Mouse (Mus musculus): ENCODE results near the gene Pip4k2a.

DNA sequence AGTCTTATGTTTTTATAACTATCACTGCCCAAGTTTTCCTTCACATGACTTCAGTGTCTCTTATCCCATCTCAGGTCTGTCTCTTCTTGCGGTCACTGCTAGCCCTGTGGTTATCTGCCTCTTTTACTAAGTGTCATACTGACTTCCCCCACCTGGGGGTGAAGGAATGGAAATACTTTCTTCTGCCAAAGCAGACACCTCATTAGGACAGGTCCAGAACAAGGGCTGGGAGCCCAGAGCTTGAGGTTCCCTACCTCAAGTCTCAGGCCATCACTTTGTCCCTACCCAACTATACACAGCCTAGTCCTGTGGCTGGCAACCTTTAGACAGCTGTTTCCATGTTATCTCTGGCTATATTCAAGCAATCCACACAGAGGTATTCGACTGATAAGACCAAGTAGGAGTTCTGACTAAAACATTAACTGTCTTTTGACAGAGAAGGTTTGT is 62.3 kb downstream of the Pip4k2a start:
- TF ChIP-seq POLR2A (IDR thresholded peaks at IDR 0.05; ENCODE audit: low read depth, low read length) = no peak
- TF ChIP-seq CTCF (conservative IDR thresholded peaks at IDR 0.05; ENCODE audit: insufficient read depth, insufficient read length, low read depth, low read length) = no peak
